Mouse (Mus musculus): ENCODE measurements around the gene Cox4i1. TPM values are rescaled to one million over a fixed set of nuclear protein-coding genes. Genes with fewer than 3 reads are reported as not detected.

Cox4i1 gene
- polyA plus RNA-seq (2015; fragmentation: Nextera tagmentation; extraction: Ambion mirVana): 943 and 965 TPM in 2 replicates

DNA sequence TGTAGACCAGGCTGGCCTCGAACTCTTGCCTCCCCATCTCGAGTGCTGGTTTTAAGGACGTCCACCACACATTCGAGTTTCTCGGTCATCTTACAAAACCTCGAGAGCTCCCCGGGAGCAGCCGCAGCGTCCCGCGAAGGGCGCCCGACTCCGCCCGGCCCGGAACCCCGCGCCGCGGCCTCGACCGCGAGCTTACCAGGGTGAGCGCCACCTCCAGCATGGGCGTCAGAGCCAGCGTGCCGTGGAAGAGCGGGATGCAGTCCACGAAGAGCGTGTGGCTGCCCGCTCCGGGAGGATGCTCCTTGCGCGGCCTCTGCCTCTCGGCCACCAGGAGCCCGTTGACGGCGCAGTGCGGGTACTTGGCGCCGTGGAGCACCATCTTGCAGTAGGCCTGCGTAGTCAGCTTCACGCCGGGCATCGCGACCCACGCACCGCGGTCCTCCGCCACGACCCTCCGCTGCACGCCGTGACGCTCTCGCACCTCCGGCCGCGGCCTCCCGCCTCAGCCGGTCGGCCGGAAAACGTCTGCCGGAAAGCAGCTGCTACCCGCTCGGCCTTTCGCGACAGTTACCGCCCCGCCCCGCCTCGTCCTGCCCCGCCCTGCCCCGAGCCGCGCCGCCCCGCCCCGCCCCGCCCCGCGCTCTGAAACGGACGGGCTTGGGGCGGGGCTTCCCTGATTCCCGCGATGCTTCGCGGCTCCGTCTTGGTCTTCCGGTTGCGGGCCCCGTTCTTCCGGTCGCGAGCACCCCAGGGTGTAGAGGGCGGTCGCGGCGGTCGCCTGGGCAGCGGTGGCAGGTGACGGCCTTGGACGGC is at the start of gene Cox4i1, which contains the start of gene Gm27021:
TSS of gene Cox4i1 (plus strand) at position 662 of the 813 bp plus-strand sequence.
TSS of gene Gm27021 (minus strand) at position 519 of the 813 bp plus-strand sequence.

DNA sequence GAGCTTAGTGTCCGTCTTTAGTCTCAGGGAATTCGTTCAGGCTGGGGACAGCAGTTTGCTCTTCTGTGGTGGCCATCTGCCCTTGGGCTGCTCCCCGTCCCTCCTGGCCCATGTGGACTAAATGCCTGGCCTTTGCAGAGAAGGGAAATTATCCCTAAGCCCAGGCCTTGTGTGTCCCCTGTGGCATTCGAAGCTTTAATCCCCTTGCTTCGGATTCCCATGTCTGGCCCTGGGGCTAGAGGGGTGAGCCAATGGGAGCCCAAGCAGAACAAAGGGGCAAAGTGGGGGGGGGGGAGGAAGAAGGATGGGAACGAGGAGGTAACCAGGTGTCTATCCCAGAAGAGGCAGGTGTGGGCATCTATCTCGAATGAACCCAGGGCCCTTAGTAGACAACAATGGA is 20.5 kb upstream of the Cox4i1 start, which contains the start of gene 1190005I06Rik:
TSS of gene 1190005I06Rik (minus strand) at position 101 of the 400 bp plus-strand sequence.

DNA sequence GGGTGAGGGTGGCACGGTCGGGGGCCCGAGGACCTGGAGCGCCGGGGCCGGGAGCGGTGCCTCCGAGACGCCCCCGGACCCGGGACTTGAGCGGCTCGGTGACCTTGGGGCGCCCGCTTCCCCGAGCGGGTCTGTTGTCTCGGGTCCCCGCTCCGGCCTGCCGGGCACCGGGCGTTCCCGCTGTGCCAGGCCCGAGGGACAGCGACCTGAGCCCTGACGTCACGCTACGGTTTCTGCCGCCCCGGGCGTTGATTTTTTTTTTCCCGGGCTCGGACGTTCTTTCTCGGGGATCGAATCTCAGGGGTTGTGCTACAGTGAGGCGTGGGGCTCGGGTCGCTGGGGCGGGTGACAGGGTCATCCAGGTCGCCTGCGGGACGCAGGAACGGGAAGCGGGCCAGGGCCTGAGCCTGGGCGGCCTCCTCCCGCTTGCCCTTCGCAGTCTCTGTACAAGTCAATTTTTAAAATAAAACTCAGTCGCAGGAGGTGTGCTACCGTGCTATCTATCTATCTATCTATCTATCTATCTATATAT is 418 bp downstream of the Cox4i1 start, which contains the start of gene Emc8:
TSS of gene Emc8 (minus strand) at position 200 of the 532 bp plus-strand sequence.

Other genes with a start within 250 kb of the Cox4i1 start
- 56.7 and 61.0 TPM in 2 replicates for gene Gins2, start 78.9 kb upstream of the Cox4i1 start, polyA plus RNA-seq (2015; fragmentation: Nextera tagmentation; extraction: Ambion mirVana)
- 0.60 and 1.6 TPM in 2 replicates for gene 1190005I06Rik, start 20.6 kb upstream of the Cox4i1 start, polyA plus RNA-seq (2015; fragmentation: Nextera tagmentation; extraction: Ambion mirVana)
- 1.3 TPM in 1 of 2 replicates, not detected in the other for gene Gm27021, start 143 bp upstream of the Cox4i1 start, polyA plus RNA-seq (2015; fragmentation: Nextera tagmentation; extraction: Ambion mirVana)
- gene Emc8, start 351 bp downstream of the Cox4i1 start, polyA plus RNA-seq (2015; fragmentation: Nextera tagmentation; extraction: Ambion mirVana): 125 and 137 TPM in 2 replicates
- 39.5 and 55.5 TPM in 2 replicates for gene Irf8, start 68.1 kb downstream of the Cox4i1 start, polyA plus RNA-seq (2015; fragmentation: Nextera tagmentation; extraction: Ambion mirVana)

All from spleen, postnatal 0 days (tissue).